Mouse (Mus musculus) midbrain, embryonic 10.5 days (tissue): ENCODE results near the gene Shisa9. TPM values are rescaled to one million over a fixed set of nuclear protein-coding genes. Genes with fewer than 3 reads are reported as not detected.

Source experiments
- DNase-seq: peaks from one replicate; pipeline ENCODE4 v3.0.0-alpha.2; 2017; ENCODE audit warnings: low spot score
- H3K27ac ChIP-seq: fragments of 300-500 bp; sonication (generic); replicated peaks from 2 replicates; pipeline ENCODE4 v1.5.1; 2016; ENCODE audit warnings: mild to moderate bottlenecking
- H3K27me3 ChIP-seq: fragments of 300-500 bp; sonication (generic); 2 replicates; pipeline ENCODE4 v1.6.1; 2016; ENCODE audit warnings: low read depth, mild to moderate bottlenecking; ENCODE audit not compliant: poor library complexity, severe bottlenecking
- H3K36me3 ChIP-seq: fragments of 300-500 bp; sonication (generic); 2 replicates; pipeline ENCODE4 v1.6.1; 2016; ENCODE audit warnings: mild to moderate bottlenecking, moderate library complexity
- H3K4me1 ChIP-seq: fragments of 300-500 bp; sonication (generic); 2 replicates; pipeline ENCODE4 v1.6.1; 2016
- H3K4me3 ChIP-seq: fragments of 300-500 bp; sonication (generic); 2 replicates; pipeline ENCODE4 v1.5.1; 2016; ENCODE audit warnings: mild to moderate bottlenecking, moderate library complexity
- H3K9me3 ChIP-seq: fragments of 300-500 bp; sonication (generic); replicated peaks from 2 replicates; pipeline ENCODE4 v1.6.1; 2016; ENCODE audit warnings: mild to moderate bottlenecking
- WGBS: fragments of 180-500 bp; shearing (Covaris S2); methylation state at CpG from one replicate; pipeline ENCODE4 v1.1.7; 2016; 5-methylcytosine and 5-hydroxymethylcytosine counted together
- polyA plus RNA-seq: library from polyadenylated mRNA; unstranded; fragments of >200 nt; fragmentation: Nextera tagmentation; extraction: Ambion mirVana; gene quantifications from 2 replicates; pipeline ENCODE4 v1.2.1, GENCODE M21; 2016

Gene Shisa9
- polyA plus RNA-seq, 1 experiment from 2014 or later, result 0.30 TPM

DNA sequence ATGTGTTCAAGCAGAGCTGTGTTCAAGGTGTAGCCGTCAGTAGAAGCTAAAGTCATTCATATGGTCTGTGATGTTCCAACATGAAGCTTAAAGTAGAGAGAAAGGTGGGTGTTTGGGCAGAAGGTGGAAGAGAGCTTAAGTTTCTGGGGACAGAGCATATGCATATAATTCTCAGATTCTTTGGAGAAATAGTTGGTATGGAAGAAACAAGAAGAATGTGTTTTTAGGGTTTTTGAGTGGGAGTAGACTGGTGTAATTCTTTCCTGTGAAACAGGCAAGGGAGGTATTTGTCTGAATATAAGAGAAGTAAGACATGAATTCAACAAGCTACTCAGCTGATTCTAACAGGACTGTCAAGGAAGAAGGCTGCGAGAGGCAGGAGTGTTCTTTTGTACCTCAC is 225.9 kb downstream of the Shisa9 start:
- DNase-seq, result no peak
- H3K27me3 ChIP-seq, result no peaks in the 10 kb centered on the region
- no peaks in the 10 kb centered on the region for H3K9me3 ChIP-seq
- no peak overlapping the region for H3K4me3 ChIP-seq
- H3K36me3 ChIP-seq, result no peaks in the 10 kb centered on the region
- 83% methylated on average over 2 of the region's 2 CpGs for WGBS
- no peak overlapping the region for H3K27ac ChIP-seq
- no peaks in the 10 kb centered on the region for H3K4me1 ChIP-seq

DNA sequence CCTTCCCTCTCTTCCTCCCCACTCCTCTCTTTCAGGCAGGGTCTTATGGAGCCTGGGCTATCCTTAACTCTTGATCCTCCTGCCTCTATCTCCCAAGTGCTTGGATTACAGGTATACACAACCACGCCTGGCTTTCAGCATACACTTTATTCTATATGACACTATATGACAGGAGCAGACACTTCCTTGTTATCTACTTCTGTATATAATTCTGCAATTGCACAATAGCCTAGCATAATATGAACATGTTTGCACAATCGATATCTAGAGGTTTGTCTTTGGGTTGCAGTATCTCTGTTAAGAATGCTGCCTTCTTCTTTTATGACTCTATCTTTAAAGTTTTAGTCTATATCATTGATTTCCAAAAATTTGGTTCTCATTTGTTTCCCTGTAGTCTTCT is 230.1 kb downstream of the Shisa9 start:
- WGBS, result 85% methylated on average over 2 of the region's 2 CpGs
- no peaks in the 10 kb centered on the region for H3K36me3 ChIP-seq

DNA sequence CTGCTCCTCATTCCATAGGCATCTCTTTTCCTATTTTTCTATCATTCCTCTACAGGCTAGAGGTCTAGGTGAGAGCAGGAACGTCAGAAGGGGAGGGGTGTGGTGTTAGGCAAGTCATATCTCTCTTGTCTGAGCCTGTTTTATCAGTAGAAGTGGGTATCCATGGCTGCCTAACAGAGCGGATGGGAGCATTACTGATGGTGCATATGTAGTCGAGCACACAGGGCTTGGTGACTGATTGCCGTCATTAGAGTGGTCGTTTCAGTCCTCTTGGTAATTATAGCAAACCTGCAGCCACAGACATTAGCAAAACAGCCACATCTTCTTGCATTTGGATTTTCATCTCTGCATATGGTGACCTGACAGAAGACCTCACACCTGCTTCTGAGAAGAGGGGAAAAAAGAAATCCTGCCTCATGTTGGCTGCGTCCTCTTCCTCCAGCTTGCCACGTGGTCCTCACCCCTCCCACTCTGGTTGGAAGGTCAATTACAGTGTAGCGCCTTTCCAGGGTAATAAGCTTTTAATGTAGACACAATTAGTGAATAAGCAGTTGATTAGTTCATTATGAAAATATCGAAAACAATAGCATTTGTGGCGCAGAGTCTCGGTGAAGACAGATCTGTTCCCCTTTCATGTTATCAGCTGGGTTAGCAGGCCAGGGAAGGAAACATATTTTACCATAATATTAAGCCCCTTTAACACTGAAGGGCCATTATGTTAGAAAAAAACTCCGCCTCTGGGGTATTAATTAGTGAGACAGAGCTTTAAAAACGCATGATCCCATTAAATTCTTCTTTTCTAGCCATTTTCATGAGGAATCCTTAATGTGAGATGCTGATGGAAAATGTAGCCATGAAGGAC is 233.6 kb downstream of the Shisa9 start:
- H3K27me3 ChIP-seq, result no peaks in the 10 kb centered on the region
- no peak for DNase-seq
- H3K9me3 ChIP-seq, result no peaks in the 10 kb centered on the region
- H3K27ac ChIP-seq, result no peak overlapping the region
- H3K4me3 ChIP-seq, result no peak overlapping the region
- no peaks in the 10 kb centered on the region for H3K36me3 ChIP-seq
- H3K4me1 ChIP-seq, result no peaks in the 10 kb centered on the region
- 84% methylated on average over 13 of the region's 13 CpGs for WGBS

More for the DNA sequence above, 230.1 kb downstream of the Shisa9 start:
- H3K4me1 ChIP-seq, result no peaks in the 10 kb centered on the region
- no peak overlapping the region for H3K27ac ChIP-seq
- H3K9me3 ChIP-seq, result no peaks in the 10 kb centered on the region
- no peak overlapping the region for H3K4me3 ChIP-seq
- H3K27me3 ChIP-seq, result no peaks in the 10 kb centered on the region
- DNase-seq, result no peak

DNA sequence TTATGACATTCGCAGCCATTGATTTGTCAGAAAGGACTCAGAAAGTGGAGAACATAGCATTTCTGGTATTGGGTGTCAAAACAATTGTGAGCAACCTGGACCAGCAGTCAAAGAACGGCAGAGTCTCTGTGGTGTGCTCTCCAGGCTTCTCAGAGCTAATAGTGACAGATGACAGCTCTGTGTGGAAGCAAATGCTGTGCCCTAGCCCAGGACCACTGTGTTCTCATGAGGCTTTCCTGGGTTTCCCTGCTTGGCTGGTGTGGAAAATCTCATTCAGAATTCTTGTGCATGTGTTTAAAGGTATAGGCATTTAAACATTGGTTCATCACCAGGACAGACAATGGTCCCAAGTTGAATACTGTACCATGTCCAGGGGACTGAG is 234.2 kb downstream of the Shisa9 start:
- 86% methylated on average over 2 of the region's 2 CpGs for WGBS

DNA sequence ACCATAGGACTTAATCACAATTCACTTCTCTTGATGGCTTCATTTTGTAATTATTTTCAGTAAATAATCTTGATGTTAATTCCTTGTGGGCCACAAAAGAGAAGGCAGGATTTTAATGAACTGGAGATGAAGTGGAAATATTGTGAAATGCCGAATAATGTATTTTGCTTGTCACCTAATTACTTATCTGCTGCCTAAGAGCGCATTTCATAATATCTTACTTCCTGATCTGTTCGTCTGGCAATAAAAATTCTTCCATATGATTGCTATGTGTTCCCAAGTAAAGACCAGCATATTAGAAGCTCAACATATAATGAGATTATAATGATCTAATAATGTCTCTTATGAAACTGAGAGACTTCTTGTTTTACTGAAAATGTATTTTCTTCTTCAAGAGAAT is 235.9 kb downstream of the Shisa9 start:
- no peak overlapping the region for H3K4me3 ChIP-seq
- H3K36me3 ChIP-seq, result no peaks in the 10 kb centered on the region
- no peaks in the 10 kb centered on the region for H3K4me1 ChIP-seq
- H3K27ac ChIP-seq, result no peak overlapping the region
- WGBS, result 89% methylated on average over 3 of the region's 3 CpGs
- H3K27me3 ChIP-seq, result no peaks in the 10 kb centered on the region
- DNase-seq, result no peak
- no peaks in the 10 kb centered on the region for H3K9me3 ChIP-seq

More for the DNA sequence above, 234.2 kb downstream of the Shisa9 start:
- H3K4me1 ChIP-seq, result no peaks in the 10 kb centered on the region
- no peaks in the 10 kb centered on the region for H3K36me3 ChIP-seq
- H3K9me3 ChIP-seq, result no peaks in the 10 kb centered on the region
- DNase-seq, result no peak
- no peaks in the 10 kb centered on the region for H3K27me3 ChIP-seq
- H3K4me3 ChIP-seq, result no peak overlapping the region
- H3K27ac ChIP-seq, result no peak overlapping the region

DNA sequence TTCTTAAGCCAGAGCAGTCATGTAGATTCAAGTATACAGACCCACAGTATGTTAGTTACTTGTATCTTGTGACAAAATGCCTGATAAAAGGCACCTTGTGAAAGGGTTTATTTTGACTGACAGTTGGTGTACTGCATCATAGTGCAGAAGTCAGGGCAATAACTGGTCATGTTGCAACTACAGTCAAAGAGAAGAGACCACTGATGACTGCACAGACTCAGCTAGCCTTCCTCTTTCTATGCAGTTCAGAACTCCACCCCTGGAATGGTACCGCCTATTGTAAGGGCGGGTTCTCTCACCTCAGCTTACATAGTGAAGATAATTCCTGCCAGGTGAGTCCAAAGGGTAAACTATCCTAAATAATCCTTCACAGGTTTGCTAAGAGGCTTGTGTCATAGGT is 239.6 kb downstream of the Shisa9 start:
- 87% methylated on average over 2 of the region's 2 CpGs for WGBS

DNA sequence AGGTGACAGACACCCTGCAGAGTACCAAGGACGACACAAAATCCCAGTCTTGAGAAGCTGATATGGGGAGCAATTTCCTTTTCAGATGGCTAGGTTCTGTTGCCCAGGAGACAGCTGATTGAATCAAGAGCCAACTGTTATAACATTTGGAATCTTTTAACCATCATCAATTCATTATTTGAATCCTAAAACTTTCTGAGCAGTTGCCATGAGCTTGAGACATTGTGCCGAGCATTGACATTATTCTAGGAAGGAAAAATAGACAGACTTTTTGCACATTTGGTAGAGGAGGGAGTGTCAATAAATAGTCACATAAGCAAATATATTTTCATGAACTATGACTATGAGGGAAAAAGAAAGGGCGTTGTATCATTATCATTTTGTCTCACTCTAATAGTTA is 243.0 kb downstream of the Shisa9 start:
- Histone ChIP-seq H3K36me3 (no peaks in the 10 kb centered on the region), H3K27me3 (no peaks in the 10 kb centered on the region), H3K27ac (no peak overlapping the region), H3K4me1 (no peaks in the 10 kb centered on the region), H3K9me3 (no peaks in the 10 kb centered on the region), H3K4me3 (no peak overlapping the region)
- WGBS, result 73% methylated on average over 3 of the region's 3 CpGs
- no peak for DNase-seq

More for the DNA sequence above, 239.6 kb downstream of the Shisa9 start:
- no peak overlapping the region for H3K4me3 ChIP-seq
- no peaks in the 10 kb centered on the region for H3K4me1 ChIP-seq
- DNase-seq, result no peak
- no peaks in the 10 kb centered on the region for H3K9me3 ChIP-seq
- no peaks in the 10 kb centered on the region for H3K36me3 ChIP-seq
- H3K27me3 ChIP-seq, result no peaks in the 10 kb centered on the region
- H3K27ac ChIP-seq, result no peak overlapping the region

DNA sequence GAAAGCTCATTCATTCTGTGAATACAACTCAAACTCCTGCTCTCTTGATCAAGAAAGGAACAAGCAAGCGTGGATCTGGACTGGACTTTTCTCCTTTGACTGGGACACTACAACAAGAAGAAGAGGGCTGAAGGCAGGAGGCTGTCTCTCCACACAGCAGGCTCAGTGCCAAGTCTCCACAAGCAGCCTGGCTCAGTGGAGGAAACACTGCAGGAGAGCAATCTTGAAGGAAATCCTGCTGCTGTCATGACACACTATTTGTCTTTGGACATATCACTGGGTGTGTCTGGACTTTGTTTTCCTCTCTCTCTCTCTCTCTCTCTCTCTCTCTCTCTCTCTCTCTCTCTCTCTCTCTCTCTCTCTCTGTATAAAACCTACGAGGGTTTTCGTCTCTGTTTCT is 249.4 kb downstream of the Shisa9 start:
- Histone ChIP-seq H3K4me3 (no peak overlapping the region), H3K27ac (no peak overlapping the region), H3K36me3 (no peaks in the 10 kb centered on the region), H3K27me3 (no peaks in the 10 kb centered on the region), H3K9me3 (no peaks in the 10 kb centered on the region), H3K4me1 (no peaks in the 10 kb centered on the region)
- no peak for DNase-seq
- WGBS, result 87% methylated on average over 3 of the region's 3 CpGs

DNA sequence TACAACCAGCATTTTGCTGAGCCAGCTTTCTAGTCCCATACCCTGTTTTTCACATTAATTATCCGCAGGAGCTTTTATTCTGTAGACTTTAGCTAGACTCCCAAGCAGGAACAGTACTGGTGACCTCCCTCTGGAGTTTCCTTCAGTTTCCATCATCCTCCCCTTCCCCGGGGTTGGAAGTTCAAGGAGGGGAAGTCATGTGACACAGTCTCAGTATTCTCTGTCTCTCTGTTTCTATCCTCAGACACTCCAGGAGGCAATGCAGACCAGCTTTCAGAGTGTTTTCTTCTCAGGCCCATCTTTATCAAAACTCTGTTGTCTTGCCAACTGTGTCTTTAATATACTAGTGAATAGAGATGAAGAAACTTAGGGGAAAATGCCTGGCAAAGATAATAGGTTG is 250.4 kb downstream of the Shisa9 start:
- Histone ChIP-seq H3K4me3 (no peak overlapping the region), H3K27ac (no peak overlapping the region), H3K9me3 (no peaks in the 10 kb centered on the region), H3K4me1 (no peaks in the 10 kb centered on the region), H3K27me3 (no peaks in the 10 kb centered on the region), H3K36me3 (no peaks in the 10 kb centered on the region)
- no peak for DNase-seq
- WGBS, result 69% methylated on average over 2 of the region's 2 CpGs

DNA sequence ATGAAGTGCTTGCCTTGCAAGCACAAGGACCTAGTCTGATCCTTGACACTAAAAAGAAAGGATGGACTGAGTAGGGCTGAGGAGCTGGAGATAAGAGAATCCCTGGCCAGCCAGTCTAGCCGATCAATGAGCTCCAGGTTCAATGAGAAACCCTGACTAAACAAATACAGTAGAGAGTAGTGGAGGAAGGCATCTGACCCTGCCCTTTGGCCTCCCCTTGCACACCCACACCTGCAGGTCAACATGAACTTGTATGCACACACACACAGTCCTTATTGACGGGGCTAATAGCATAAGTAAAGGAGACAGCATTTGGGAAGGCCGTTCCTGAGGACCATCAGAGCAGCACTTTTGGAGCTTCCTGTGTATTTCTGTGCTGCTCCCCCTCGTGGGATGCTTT is 254.7 kb downstream of the Shisa9 start:
- H3K4me3 ChIP-seq, result no peak overlapping the region
- H3K27me3 ChIP-seq, result no peaks in the 10 kb centered on the region
- no peaks in the 10 kb centered on the region for H3K36me3 ChIP-seq
- no peak for DNase-seq
- H3K9me3 ChIP-seq, result no peaks in the 10 kb centered on the region
- 80% methylated on average over 4 of the region's 4 CpGs for WGBS
- no peaks in the 10 kb centered on the region for H3K4me1 ChIP-seq
- H3K27ac ChIP-seq, result no peak overlapping the region

DNA sequence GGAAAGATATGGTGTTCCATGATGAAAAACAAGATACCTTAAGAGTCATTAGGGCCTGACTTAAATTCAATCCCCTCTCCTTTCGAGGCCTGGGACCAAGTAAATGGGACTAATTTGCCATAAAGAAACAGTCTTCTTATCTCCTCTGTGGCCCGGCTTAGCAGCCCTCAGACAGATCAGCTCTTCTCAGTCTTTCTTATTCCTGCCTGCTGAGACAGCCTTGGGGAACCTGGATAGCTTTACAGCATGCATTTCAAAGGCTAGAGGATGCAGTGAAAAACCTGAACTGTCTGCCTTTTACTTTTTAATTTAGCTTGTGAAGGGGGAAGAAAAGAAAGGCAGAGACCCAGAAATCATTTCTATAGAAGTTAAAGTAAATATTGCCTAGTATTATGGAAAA is 275.4 kb downstream of the Shisa9 start:
- H3K27ac ChIP-seq, result no peak overlapping the region
- no peak for DNase-seq
- 5% methylated on average over 2 of the region's 2 CpGs for WGBS
- no peaks in the 10 kb centered on the region for H3K9me3 ChIP-seq
- no peak overlapping the region for H3K4me3 ChIP-seq
- no peaks in the 10 kb centered on the region for H3K36me3 ChIP-seq
- H3K4me1 ChIP-seq, result 0 out of 2 replicates have a peak, but pooled peaks cover 3% of the 10 kb centered on the region
- no peaks in the 10 kb centered on the region for H3K27me3 ChIP-seq

DNA sequence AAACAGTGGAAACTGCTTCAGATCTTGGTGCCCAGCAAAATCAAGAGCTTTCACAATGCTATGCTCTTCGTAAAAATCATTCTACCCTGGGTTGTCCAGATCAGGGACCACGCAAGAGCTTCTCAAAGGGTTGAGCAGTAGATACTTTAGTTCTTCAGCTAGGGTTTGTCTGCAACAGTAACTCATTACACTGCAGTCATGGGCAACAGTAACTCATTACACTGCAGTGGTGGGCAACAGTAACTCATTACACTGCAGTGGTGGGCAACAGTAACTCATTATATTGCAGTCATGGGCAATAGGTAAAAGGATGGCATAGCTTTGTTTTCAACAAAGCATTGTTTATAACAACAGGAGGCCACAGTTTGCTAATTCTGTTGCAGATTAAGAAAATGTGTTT is 281.9 kb downstream of the Shisa9 start:
- DNase-seq, result no peak
- Histone ChIP-seq H3K27ac (no peak overlapping the region), H3K36me3 (no peaks in the 10 kb centered on the region), H3K4me3 (no peak overlapping the region), H3K4me1 (no peaks in the 10 kb centered on the region), H3K9me3 (0 out of 2 replicates have a peak, but pooled peaks cover 4% of the 10 kb centered on the region), H3K27me3 (no peaks in the 10 kb centered on the region)
- WGBS, result 95% methylated on average over 2 of the region's 2 CpGs

DNA sequence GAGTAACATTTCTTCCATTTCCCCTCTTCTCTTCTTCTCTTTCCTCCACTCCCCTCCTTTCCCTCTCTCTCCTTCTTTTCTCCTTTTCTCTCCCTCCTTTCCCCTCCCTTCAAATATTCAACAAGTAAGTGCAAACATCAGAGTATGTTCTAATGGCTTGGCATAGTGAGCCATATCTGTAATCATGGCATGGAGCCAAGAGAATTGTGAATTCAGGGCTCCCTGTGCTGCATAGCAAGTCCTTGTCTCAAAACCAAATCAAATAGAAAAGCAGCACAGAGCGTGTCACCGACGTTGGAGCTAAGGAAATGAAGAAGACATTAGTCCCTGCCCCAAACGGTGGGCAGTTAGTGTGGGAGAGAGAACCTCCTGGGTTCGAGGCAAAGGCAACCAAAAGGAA is 316.6 kb downstream of the Shisa9 start:
- no peak for DNase-seq
- Histone ChIP-seq H3K27me3 (no peaks in the 10 kb centered on the region), H3K4me3 (no peak overlapping the region), H3K9me3 (no peaks in the 10 kb centered on the region), H3K36me3 (no peaks in the 10 kb centered on the region), H3K27ac (no peak overlapping the region), H3K4me1 (no peaks in the 10 kb centered on the region)
- 64% methylated on average over 5 of the region's 5 CpGs for WGBS
